Mouse (Mus musculus): Measurements from ENCODE around the gene Otos.

Otos gene

GRCm38 (mm10) chr1:92647026-92647425 lies 1.6 kb downstream of the Otos start:
- DNase-seq (ENCODE audit: low read depth in 2 of 2, low spot score in 2 of 2) = no peak

- no peak for DNase-seq (ENCODE audit: low read depth in 2 of 2, low spot score in 2 of 2)
Measured at GRCm38 (mm10) chr1:92646601-92647000, 2.0 kb downstream of the Otos start.

- DNase-seq (ENCODE audit: low read depth in 2 of 2, low spot score in 2 of 2) = no peak
Measured at GRCm38 (mm10) chr1:92646111-92646510, 2.5 kb downstream of the Otos start.

DNA sequence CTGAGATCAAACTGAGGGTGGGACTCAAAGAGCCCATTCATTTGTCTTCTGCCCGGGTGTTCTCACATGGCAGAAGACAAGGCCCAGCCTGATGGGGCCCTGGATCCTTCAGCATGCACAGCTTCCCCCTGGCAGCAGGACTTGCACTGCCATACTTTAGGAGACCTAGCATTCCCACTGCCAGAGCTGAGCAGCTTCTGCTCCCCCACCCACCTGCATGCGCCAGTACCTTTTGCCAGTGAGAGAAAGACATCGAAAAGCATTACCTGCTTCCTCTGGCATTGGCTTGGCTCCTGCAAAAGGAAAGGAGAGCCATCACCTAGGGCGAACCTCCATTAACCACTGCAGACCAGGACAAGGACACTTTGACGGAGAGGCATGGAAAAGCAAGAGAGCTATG lies 3.7 kb downstream of the Otos start:
- DNase-seq (ENCODE audit: low read depth in 2 of 2, low spot score in 2 of 2) = no peak

GRCm38 (mm10) chr1:92643691-92644090 lies 5.0 kb downstream of the Otos start:
- no peak for DNase-seq (ENCODE audit: low read depth in 2 of 2, low spot score in 2 of 2)

DNA sequence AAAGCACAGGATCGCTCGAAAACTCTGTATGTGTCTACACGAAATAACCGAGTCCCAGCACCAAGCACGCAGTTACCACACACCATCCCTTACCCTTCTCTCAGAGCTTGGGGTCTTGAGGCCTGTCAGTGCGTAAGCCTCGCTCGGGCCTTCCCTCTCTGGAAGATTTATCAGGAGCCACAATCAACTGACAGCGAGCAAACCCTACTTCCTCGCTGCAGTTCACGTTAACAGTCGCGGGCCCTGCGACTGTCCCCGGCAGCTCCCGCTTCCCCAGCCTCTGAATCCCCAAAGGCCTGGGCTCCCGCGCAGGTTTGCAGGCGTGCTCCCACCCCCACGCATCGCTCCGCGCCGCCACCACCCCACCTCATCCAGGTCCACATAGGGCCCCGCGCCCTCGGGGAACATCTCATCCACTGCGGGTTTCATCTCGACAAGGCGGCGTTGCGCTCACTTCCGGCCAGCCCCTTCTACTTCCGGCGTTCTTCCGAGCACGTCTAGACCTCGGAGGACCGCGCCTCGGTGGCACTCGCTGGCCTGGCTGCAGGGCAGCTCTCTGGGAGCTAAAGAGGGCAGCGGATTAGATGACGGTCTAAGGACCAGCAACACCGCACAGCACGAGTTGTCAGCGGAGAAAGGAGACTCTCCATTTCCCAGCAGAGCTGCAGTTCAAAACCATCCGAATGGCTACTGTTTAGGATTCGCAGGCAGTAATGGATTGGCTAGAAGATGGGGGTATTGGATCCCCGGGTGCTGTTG lies 6.9 kb downstream of the Otos start, which contains the start of gene Cops9:
Gene Cops9 (minus strand): TSS at position 472 of the 759 bp plus-strand sequence.
- peak; percentile 72 to 80 for DNase-seq (ENCODE audit: low read depth in 2 of 2, low spot score in 2 of 2)

GRCm38 (mm10) chr1:92640393-92640792 lies 8.2 kb downstream of the Otos start:
- DNase-seq (ENCODE audit: low read depth in 2 of 2, low spot score in 2 of 2) = peak in 1 of 2 experiments; percentile 2

- DNase-seq (ENCODE audit: low read depth in 2 of 2, low spot score in 2 of 2) = no peak
Measured at GRCm38 (mm10) chr1:92638736-92639135, 9.9 kb downstream of the Otos start.

- no peak for DNase-seq (ENCODE audit: low read depth in 2 of 2, low spot score in 2 of 2)
Measured at GRCm38 (mm10) chr1:92638181-92638580, 10.5 kb downstream of the Otos start.

DNA sequence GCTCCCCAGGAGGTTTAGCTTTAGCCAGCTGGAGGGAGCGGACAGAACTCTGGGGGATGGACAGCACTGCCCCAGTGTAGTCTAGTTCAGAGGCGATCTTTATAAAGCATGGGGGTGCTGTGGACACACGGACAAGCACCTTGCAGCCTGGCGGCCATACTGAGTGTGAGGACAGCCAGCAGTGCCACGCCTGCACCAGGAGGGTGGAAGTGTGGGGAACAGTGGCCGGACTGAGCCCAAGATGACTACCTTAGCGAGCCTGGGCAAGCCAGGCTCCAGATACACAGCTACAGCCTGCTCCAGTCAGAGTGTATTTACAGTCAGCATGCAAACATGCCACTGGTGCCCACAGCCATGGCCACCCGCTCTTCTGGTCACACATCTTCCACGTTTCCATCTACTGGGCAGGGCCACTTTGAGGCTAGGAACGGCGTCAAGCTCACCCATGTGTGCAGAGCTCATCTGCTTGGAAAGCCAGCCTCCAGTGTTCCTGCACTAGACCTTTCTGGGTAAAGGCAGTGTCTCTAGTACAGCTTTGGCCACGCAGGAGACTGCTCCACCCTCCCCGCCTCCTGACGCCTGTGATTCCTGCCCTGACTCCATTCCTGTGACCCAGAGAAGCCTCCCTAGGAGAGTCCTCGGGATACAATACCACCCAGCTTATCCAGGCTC lies 11.0 kb downstream of the Otos start:
- DNase-seq (ENCODE audit: low read depth in 2 of 2, low spot score in 2 of 2) = no peak

DNA sequence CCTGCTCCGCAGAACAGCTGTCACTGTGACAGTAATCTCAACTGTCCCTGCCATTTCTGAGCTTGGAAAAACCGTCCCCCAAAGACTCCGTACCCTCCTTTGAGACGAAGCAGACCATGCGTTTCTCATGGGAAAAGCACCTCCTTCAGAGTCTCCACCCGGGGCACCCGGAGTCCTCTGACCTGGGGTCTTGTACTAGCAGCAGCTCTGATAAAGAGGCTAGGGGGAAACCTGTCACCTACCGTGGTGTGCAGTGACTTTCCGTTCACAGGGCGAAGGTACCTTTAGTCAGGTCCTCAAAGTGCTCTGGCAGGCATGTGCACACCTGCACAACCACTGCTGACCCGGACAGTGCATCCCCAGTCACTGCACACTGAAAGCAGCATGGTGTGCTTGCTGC lies 12.0 kb downstream of the Otos start:
- no peak for DNase-seq (ENCODE audit: low read depth in 2 of 2, low spot score in 2 of 2)

DNA sequence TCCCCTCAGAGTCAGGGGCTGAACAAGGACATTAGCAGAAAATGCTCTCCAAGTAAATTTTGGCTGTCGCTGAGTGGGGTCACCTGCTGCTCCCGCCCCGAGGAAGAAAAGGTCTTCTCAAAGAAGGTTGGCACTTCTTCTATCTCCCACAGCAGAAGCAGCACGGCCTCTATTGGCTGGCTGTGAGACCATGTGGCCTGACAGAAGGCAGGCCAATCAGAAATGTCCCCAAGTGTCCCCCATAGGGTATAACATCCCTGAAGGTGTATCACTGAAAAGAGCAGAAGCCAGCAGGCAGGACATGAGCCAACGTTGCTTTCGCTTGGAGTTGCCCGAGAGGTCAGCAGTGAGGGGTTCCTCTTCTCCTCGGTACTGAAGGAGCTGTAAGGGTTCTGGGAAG lies 12.6 kb downstream of the Otos start:
- DNase-seq (ENCODE audit: low read depth in 2 of 2, low spot score in 2 of 2) = no peak

GRCm38 (mm10) chr1:92634976-92635599 lies 13.6 kb downstream of the Otos start:
- no peak for DNase-seq (ENCODE audit: low read depth in 2 of 2, low spot score in 2 of 2)

GRCm38 (mm10) chr1:92634569-92634968 lies 14.1 kb downstream of the Otos start:
- no peak for DNase-seq (ENCODE audit: low read depth in 2 of 2, low spot score in 2 of 2)

GRCm38 (mm10) chr1:92633726-92634125 lies 14.9 kb downstream of the Otos start:
- no peak for DNase-seq (ENCODE audit: low read depth in 2 of 2, low spot score in 2 of 2)

GRCm38 (mm10) chr1:92632948-92633347 lies 15.7 kb downstream of the Otos start:
- DNase-seq (ENCODE audit: low read depth in 2 of 2, low spot score in 2 of 2) = peak in 1 of 2 experiments; percentile 30

GRCm38 (mm10) chr1:92632196-92632595 lies 16.4 kb downstream of the Otos start:
- DNase-seq (ENCODE audit: low read depth in 2 of 2, low spot score in 2 of 2) = no peak

DNA sequence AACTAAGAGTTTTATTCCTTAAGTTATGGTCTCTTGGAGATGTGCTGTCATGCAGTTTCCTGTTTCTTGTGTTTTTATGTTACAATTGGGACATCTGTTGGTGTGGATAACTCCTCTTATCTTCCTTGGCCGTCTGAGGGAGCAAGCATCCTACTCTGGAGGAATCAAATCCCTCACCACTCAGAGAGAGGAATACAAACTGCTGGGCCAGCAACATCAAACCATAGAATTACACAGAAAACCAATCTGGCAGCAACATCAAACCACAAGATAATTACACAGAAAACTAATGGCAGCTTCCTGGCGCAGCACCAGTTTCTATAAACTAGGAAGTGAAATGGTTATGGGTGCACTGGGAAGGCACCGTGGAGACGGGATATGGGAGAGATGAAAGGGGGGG lies 20.4 kb downstream of the Otos start:
- no peak for DNase-seq (ENCODE audit: low read depth in 2 of 2, low spot score in 2 of 2)

GRCm38 (mm10) chr1:92618360-92618759 lies 30.3 kb downstream of the Otos start:
- no peak for DNase-seq (ENCODE audit: low read depth in 2 of 2, low spot score in 2 of 2)

GRCm38 (mm10) chr1:92617488-92617887 lies 31.2 kb downstream of the Otos start, which contains the start of gene Olfr12:
Gene Olfr12, plus strand, starts transcription at chr1:92617788.
- no peak for DNase-seq (ENCODE audit: low read depth in 2 of 2, low spot score in 2 of 2)

GRCm38 (mm10) chr1:92616046-92616445 lies 32.6 kb downstream of the Otos start:
- no peak for DNase-seq (ENCODE audit: low read depth in 2 of 2, low spot score in 2 of 2)

- DNase-seq (ENCODE audit: low read depth in 2 of 2, low spot score in 2 of 2) = no peak
Measured at GRCm38 (mm10) chr1:92614516-92614915, 34.1 kb downstream of the Otos start.
